Comparison of ENCODE assay signal across 13 mouse cellular contexts in genomic region chr7:102479368-102480078, GRCm38 (mm10). TPM values are rescaled to one million over a fixed set of nuclear protein-coding genes. Genes with fewer than 3 reads are reported as not detected.
DNase-seq lines count a peak whose midpoint lies in the region; ATAC-seq lines count a peak whose summit lies in the region.
"Had no signal": no experiment of that assay in that cellular context is flagged by ENCODE, and none has a peak within 500 bp of the region (broad histone marks: within the 10 kb centered on the region; RNA-seq: fewer than 3 reads in every experiment).

No protein-coding gene starts in this region.

- H3K9me3 ChIP-seq in forebrain, embryonic 14.5 days (replicated peaks; ENCODE audit: control insufficient read depth, low read length) = no peaks in the 10 kb centered on the region
- H3K9me3 ChIP-seq in forebrain, embryonic 10.5 days = no peaks in the 10 kb centered on the region
- no peaks in the 10 kb centered on the region for H3K9me3 ChIP-seq in midbrain, embryonic 13.5 days
- H3K9me3 ChIP-seq: embryonic facial prominence, embryonic 15.5 days; liver, embryonic 15.5 days had no signal

- H3K27me3 ChIP-seq in forebrain, embryonic 14.5 days (replicated peaks; ENCODE audit: control insufficient read depth, insufficient read depth, low read length) = no peaks in the 10 kb centered on the region
- no peaks in the 10 kb centered on the region for H3K27me3 ChIP-seq in forebrain, embryonic 10.5 days (ENCODE audit: poor library complexity, severe bottlenecking)
- H3K27me3 ChIP-seq in midbrain, embryonic 13.5 days = no peaks in the 10 kb centered on the region
- H3K27me3 ChIP-seq: embryonic facial prominence, embryonic 15.5 days; liver, embryonic 15.5 days had no signal

- 79% methylated on average over 5 of the region's 5 CpGs for whole genome bisulfite sequencing in forebrain, embryonic 14.5 days
- WGBS in forebrain, embryonic 10.5 days = 89% methylated on average over 5 of the region's 5 CpGs
- WGBS in midbrain, embryonic 13.5 days = 87% methylated on average over 5 of the region's 5 CpGs

- no peak overlapping the region for H3K4me2 ChIP-seq in forebrain, embryonic 14.5 days (ENCODE audit: low read length)
- H3K4me2 ChIP-seq in midbrain, embryonic 13.5 days (replicated peaks) = no peak overlapping the region
- H3K4me2 ChIP-seq: embryonic facial prominence, embryonic 15.5 days; heart, embryonic 11.5 days; liver, embryonic 15.5 days had no signal

- peak; percentile 5 for DNase-seq in forebrain, embryonic 14.5 days (ENCODE audit: low spot score)
- no peak for DNase-seq in forebrain, embryonic 10.5 days (ENCODE audit: extremely low spot score, low spot score)
- peak; percentile 75 for DNase-seq in adrenal gland, adult 2 months
- peak; percentile 61 for DNase-seq in kidney, adult 9 months
- peak; percentile 62 for DNase-seq in lung, postnatal 25 days (ENCODE audit: low spot score)
- DNase-seq in thymus, postnatal 25 days = no peak
- DNase-seq: B cell, adult 2 months had no signal

- no peak overlapping the region for H3K9ac ChIP-seq in forebrain, embryonic 14.5 days (ENCODE audit: low read length)
- no peak overlapping the region for H3K9ac ChIP-seq in midbrain, embryonic 13.5 days (replicated peaks)
- H3K9ac ChIP-seq: embryonic facial prominence, embryonic 15.5 days; liver, embryonic 15.5 days had no signal

- no peaks in the 10 kb centered on the region for H3K36me3 ChIP-seq in forebrain, embryonic 14.5 days (ENCODE audit: control insufficient read depth, insufficient read depth, low read length)
- H3K36me3 ChIP-seq in forebrain, embryonic 10.5 days (replicated peaks) = peaks cover 9% of the 10 kb centered on the region
- no peaks in the 10 kb centered on the region; the same call in none of the 2 replicates for H3K36me3 ChIP-seq in midbrain, embryonic 13.5 days
- H3K36me3 ChIP-seq: embryonic facial prominence, embryonic 15.5 days had no signal

- no peak for ATAC-seq in forebrain, embryonic 14.5 days
- no peak for ATAC-seq in midbrain, embryonic 13.5 days
- ATAC-seq in erythroid progenitor cell, adult 5-6 weeks (replicated peaks; ENCODE audit: low FRiP score, poor library complexity, severe bottlenecking) = no peak

- no peak overlapping the region for H3K27ac ChIP-seq in forebrain, embryonic 14.5 days (ENCODE audit: low read depth, low read length)
- no peak overlapping the region for H3K27ac ChIP-seq in forebrain, embryonic 10.5 days
- no peak overlapping the region for H3K27ac ChIP-seq in midbrain, embryonic 13.5 days
- H3K27ac ChIP-seq: embryonic facial prominence, embryonic 15.5 days; liver, embryonic 15.5 days had no signal

- H3K4me3 ChIP-seq in forebrain, embryonic 14.5 days (ENCODE audit: low read depth, low read length) = no peak overlapping the region
- no peak overlapping the region for H3K4me3 ChIP-seq in forebrain, embryonic 10.5 days
- no peak overlapping the region for H3K4me3 ChIP-seq in midbrain, embryonic 13.5 days (replicated peaks)
- H3K4me3 ChIP-seq: embryonic facial prominence, embryonic 15.5 days; liver, embryonic 15.5 days had no signal

- no peaks in the 10 kb centered on the region for H3K4me1 ChIP-seq in forebrain, embryonic 14.5 days (ENCODE audit: control insufficient read depth, insufficient read depth, low read length)
- no peaks in the 10 kb centered on the region for H3K4me1 ChIP-seq in forebrain, embryonic 10.5 days
- no peaks in the 10 kb centered on the region for H3K4me1 ChIP-seq in midbrain, embryonic 13.5 days (replicated peaks)

RNA-seq across cellular contexts. Expression of gene Olfr543, which starts 2.0 kb away (rescaled TPM):
- 0.46 TPM in 1 of 2 replicates, not detected in the other for polyA plus RNA-seq in forebrain, embryonic 14.5 days (2014; fragmentation: Nextera tagmentation; extraction: Ambion mirVana)
- polyA plus RNA-seq in forebrain, embryonic 10.5 days (2016; fragmentation: Nextera tagmentation; extraction: Ambion mirVana) = 0.19 and 0.55 TPM in 2 replicates
- total RNA-seq in adrenal gland, adult 2 months (2021) = not detected
- polyA plus RNA-seq in adrenal gland, adult 2 months (2012; rRNA removed) = not detected in 2 replicates
- polyA plus RNA-seq in midbrain, embryonic 13.5 days (2015; fragmentation: Nextera tagmentation; extraction: Ambion mirVana) = 0.55 and 0.59 TPM in 2 replicates
- total RNA-seq in erythroid progenitor cell, adult 5-6 weeks (2015; ENCODE audit: low replicate concordance) = not detected in 2 replicates
- 0.53 TPM in 1 of 2 replicates, not detected in the other for total RNA-seq in erythroid progenitor cell, adult 5-6 weeks (2017; ENCODE audit: low replicate concordance)
- polyA plus RNA-seq: large intestine, adult 2 months had no signal

RNA-seq across cellular contexts. Expression of gene Olfr544, which starts 8.6 kb away (rescaled TPM):
- polyA plus RNA-seq in forebrain, embryonic 14.5 days (2014; fragmentation: Nextera tagmentation; extraction: Ambion mirVana) = 0.09 TPM in 1 of 2 replicates, not detected in the other
- 0.06 and 0.14 TPM in 2 replicates for polyA plus RNA-seq in forebrain, embryonic 10.5 days (2016; fragmentation: Nextera tagmentation; extraction: Ambion mirVana)
- not detected for total RNA-seq in adrenal gland, adult 2 months (2021)
- polyA plus RNA-seq in adrenal gland, adult 2 months (2012; rRNA removed) = not detected in 2 replicates
- polyA plus RNA-seq in midbrain, embryonic 13.5 days (2015; fragmentation: Nextera tagmentation; extraction: Ambion mirVana) = 0.16 and 0.19 TPM in 2 replicates
- not detected in 2 replicates for total RNA-seq in erythroid progenitor cell, adult 5-6 weeks (2015; ENCODE audit: low replicate concordance)
- total RNA-seq in erythroid progenitor cell, adult 5-6 weeks (2017; ENCODE audit: low replicate concordance) = 0.13 TPM in 1 of 2 replicates, not detected in the other
- polyA plus RNA-seq: large intestine, adult 2 months had no signal

RNA-seq across cellular contexts. Expression of gene Olfr545, which starts 19.9 kb away (rescaled TPM):
- 0.23 TPM in 1 of 2 replicates, not detected in the other for polyA plus RNA-seq in forebrain, embryonic 14.5 days (2014; fragmentation: Nextera tagmentation; extraction: Ambion mirVana)
- 0.05 and 0.17 TPM in 2 replicates for polyA plus RNA-seq in forebrain, embryonic 10.5 days (2016; fragmentation: Nextera tagmentation; extraction: Ambion mirVana)
- total RNA-seq in adrenal gland, adult 2 months (2021) = not detected
- not detected in 2 replicates for polyA plus RNA-seq in adrenal gland, adult 2 months (2012; rRNA removed)
- polyA plus RNA-seq in midbrain, embryonic 13.5 days (2015; fragmentation: Nextera tagmentation; extraction: Ambion mirVana) = 0.30 and 0.41 TPM in 2 replicates
- not detected in 2 replicates for total RNA-seq in erythroid progenitor cell, adult 5-6 weeks (2015; ENCODE audit: low replicate concordance)
- total RNA-seq in erythroid progenitor cell, adult 5-6 weeks (2017; ENCODE audit: low replicate concordance) = not detected in 2 replicates
- polyA plus RNA-seq: embryonic facial prominence, embryonic 15.5 days; heart, embryonic 11.5 days; large intestine, adult 2 months; liver, embryonic 15.5 days had no signal

RNA-seq across cellular contexts. Expression of gene Rrm1, which starts 38.0 kb away (rescaled TPM):
- polyA plus RNA-seq in forebrain, embryonic 14.5 days (2014; fragmentation: Nextera tagmentation; extraction: Ambion mirVana) = 96.7 and 98.6 TPM in 2 replicates
- polyA plus RNA-seq in forebrain, embryonic 10.5 days (2016; fragmentation: Nextera tagmentation; extraction: Ambion mirVana) = 296 and 311 TPM in 2 replicates
- 10 to 100 TPM; 16.8 to 20.1 TPM for total RNA-seq in adrenal gland, adult 2 months (2021)
- polyA plus RNA-seq in adrenal gland, adult 2 months (2012; rRNA removed) = 3.2 and 4.1 TPM in 2 replicates
- polyA plus RNA-seq in midbrain, embryonic 13.5 days (2015; fragmentation: Nextera tagmentation; extraction: Ambion mirVana) = 85.6 and 86.3 TPM in 2 replicates
- 304 and 358 TPM in 2 replicates for total RNA-seq in erythroid progenitor cell, adult 5-6 weeks (2015; ENCODE audit: low replicate concordance)
- total RNA-seq in erythroid progenitor cell, adult 5-6 weeks (2017; ENCODE audit: low replicate concordance) = 865 and 917 TPM in 2 replicates

RNA-seq across cellular contexts. Expression of gene Olfr547, which starts 55.0 kb away (rescaled TPM):
- polyA plus RNA-seq in forebrain, embryonic 14.5 days (2014; fragmentation: Nextera tagmentation; extraction: Ambion mirVana) = not detected in 2 replicates
- polyA plus RNA-seq in forebrain, embryonic 10.5 days (2016; fragmentation: Nextera tagmentation; extraction: Ambion mirVana) = not detected in 2 replicates
- not detected for total RNA-seq in adrenal gland, adult 2 months (2021)
- polyA plus RNA-seq in adrenal gland, adult 2 months (2012; rRNA removed) = not detected in 2 replicates
- not detected in 2 replicates for polyA plus RNA-seq in midbrain, embryonic 13.5 days (2015; fragmentation: Nextera tagmentation; extraction: Ambion mirVana)
- not detected in 2 replicates for total RNA-seq in erythroid progenitor cell, adult 5-6 weeks (2015; ENCODE audit: low replicate concordance)
- total RNA-seq in erythroid progenitor cell, adult 5-6 weeks (2017; ENCODE audit: low replicate concordance) = not detected in 2 replicates
- polyA plus RNA-seq: embryonic facial prominence, embryonic 15.5 days; heart, embryonic 11.5 days; large intestine, adult 2 months; liver, embryonic 15.5 days had no signal

Comparison
In these comparisons a context has a peak if more than half of its experiments do, and no peak if none do; other contexts are left out.
1. DNase-seq: peak in forebrain, embryonic 14.5 days (single experiment), adrenal gland, adult 2 months (single experiment), kidney, adult 9 months (single experiment) and lung, postnatal 25 days (single experiment); none in forebrain, embryonic 10.5 days (single experiment) and thymus, postnatal 25 days (single experiment).